Mouse (Mus musculus) small intestine, adult 2 months (tissue): ENCODE results near the gene Ciao1. TPM values are rescaled to one million over a fixed set of nuclear protein-coding genes. Genes with fewer than 3 reads are reported as not detected.

Experiments used
- H3K27ac ChIP-seq: fragments of 200-500 bp; 2 replicates; pipeline ENCODE4 v1.5.1; 2012; ENCODE audit warnings: low read depth, low read length, control low read depth, inconsistent platforms; ENCODE audit not compliant: insufficient read depth
- H3K27me3 ChIP-seq: fragments of 200-500 bp; 2 replicates; pipeline ENCODE4 v1.6.1; 2012; ENCODE audit warnings: mild to moderate bottlenecking, moderate library complexity, low read length, inconsistent platforms; ENCODE audit not compliant: control insufficient read depth, insufficient read depth
- H3K36me3 ChIP-seq: fragments of 200-500 bp; 2 replicates; pipeline ENCODE4 v1.6.1; 2012; ENCODE audit warnings: mild to moderate bottlenecking, low read length, control low read depth, inconsistent platforms; ENCODE audit not compliant: control insufficient read depth, insufficient read depth
- H3K4me1 ChIP-seq: fragments of 200-500 bp; 2 replicates; pipeline ENCODE4 v1.6.1; 2012; ENCODE audit warnings: low read length, inconsistent platforms, mixed read lengths; ENCODE audit not compliant: control insufficient read depth, insufficient read depth, insufficient read length
- H3K4me3 ChIP-seq: fragments of 200-500 bp; 2 replicates; pipeline ENCODE4 v1.5.1; 2012; ENCODE audit warnings: low read depth, mild to moderate bottlenecking, control low read depth, inconsistent platforms, low read length, moderate library complexity
- CTCF ChIP-seq: fragments of 200-500 bp; IDR thresholded peaks from 2 replicates; pipeline ENCODE4 v1.5.1; 2012; ENCODE audit warnings: low read depth, mild to moderate bottlenecking, control low read depth, inconsistent platforms, low read length, moderate library complexity, mixed read lengths; ENCODE audit not compliant: insufficient replicate concordance, insufficient read length; ENCODE audit errors: extremely low read depth
- POLR2A ChIP-seq: fragments of 200-500 bp; IDR thresholded peaks from 2 replicates; pipeline ENCODE4 v1.6.1; 2012; ENCODE audit warnings: low read depth, mild to moderate bottlenecking, control low read depth, inconsistent platforms, low read length, moderate library complexity
- WGBS: fragments of 180-500 bp; shearing (Covaris S2); methylation state at CpG from one replicate; pipeline ENCODE4 v1.1.7; 2018; 5-methylcytosine and 5-hydroxymethylcytosine counted together
- polyA plus RNA-seq: library from polyadenylated mRNA; depleted of rRNA; stranded (reverse); fragments of >200 nt; gene quantifications from 2 replicates; pipeline ENCODE4 v1.2.3, GENCODE M21; 2012

Gene Ciao1
- polyA plus RNA-seq, 1 experiment: 35.1 TPM

DNA sequence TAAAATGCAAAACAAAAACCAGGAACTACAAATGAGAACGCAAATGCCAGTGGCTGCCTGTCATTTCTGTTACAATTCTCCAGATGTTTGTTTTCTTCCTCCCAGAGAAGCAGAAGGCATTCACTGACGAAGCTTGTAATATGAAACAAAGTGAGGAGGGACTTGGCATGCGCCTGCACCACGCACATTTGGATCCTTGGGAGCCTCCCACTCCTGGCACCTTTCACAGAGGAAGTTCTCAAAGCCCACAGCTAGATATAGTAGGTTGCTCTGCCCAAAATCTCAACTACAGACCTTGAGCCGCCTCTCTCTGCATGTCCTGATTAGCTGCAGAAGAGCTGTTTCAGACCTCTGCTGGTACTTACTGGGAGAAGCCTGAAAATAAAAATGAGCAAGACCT, 11.7 kb upstream of the Ciao1 start:
- Histone ChIP-seq H3K4me3 (no peak overlapping the region), H3K4me1 (no peaks in the 10 kb centered on the region), H3K27me3 (no peaks in the 10 kb centered on the region), H3K27ac (no peak overlapping the region), H3K36me3 (peaks cover 39% of the 10 kb centered on the region)
- WGBS: 76% methylated on average over 5 of the region's 5 CpGs
- TF ChIP-seq POLR2A: no peak
- no peak for TF ChIP-seq CTCF

DNA sequence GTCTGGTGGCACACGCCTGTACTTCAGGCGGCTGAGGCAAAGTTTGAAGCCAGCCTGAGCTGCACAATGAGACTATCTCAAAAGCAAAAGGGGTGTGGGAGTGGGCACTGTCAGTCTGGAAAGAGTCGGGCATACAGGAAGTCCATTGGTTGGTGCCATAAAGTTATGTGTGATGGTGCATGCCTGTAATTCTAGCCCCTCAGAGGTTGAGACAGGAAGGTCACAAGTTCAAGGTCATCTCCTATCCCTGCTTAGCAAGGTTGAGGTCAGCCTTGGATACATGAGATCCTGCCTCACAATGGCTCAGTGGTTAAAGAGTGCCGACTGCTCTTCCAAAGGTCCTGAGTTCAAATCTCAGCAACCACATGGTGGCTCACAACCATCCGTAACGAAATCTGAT, 7.7 kb upstream of the Ciao1 start:
- peaks cover 43% of the 10 kb centered on the region for H3K36me3 ChIP-seq
- H3K4me3 ChIP-seq: no peak overlapping the region
- no peak overlapping the region for H3K27ac ChIP-seq
- no peaks in the 10 kb centered on the region for H3K27me3 ChIP-seq
- 82% methylated on average over 6 of the region's 6 CpGs for WGBS
- peaks cover 3% of the 10 kb centered on the region for H3K4me1 ChIP-seq
- TF ChIP-seq CTCF (no peak), POLR2A (no peak)

DNA sequence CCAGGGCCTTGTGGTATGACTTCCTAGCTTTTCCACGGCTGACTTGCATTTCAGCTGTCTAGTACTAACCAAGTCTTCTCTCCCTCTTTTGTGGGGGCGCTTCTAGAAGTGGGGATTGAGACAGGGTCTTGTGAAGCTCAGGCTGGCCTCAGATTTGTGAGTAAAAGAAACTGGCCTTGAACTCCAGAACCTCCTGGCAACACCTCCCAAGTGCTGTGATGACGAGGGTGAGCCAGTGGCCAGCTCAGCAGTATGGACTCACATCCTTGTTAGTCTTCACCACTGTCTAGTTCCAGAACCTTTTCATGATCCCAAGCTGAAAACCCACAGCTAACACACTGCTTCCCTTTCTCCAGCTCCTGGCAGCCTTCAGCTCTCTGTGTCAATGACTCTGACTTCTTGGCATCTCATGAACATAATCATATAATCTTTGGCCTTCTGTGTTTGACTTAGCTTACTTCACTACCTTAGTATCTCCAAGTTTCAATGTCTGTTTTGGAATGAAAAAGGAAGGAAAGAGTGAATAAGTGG, 7.1 kb upstream of the Ciao1 start:
- H3K4me1 ChIP-seq: peaks cover 3% of the 10 kb centered on the region
- TF ChIP-seq POLR2A (no peak), CTCF (no peak)
- no peak overlapping the region for H3K27ac ChIP-seq
- H3K4me3 ChIP-seq: no peak overlapping the region
- 91% methylated on average over 3 of the region's 3 CpGs for WGBS
- H3K36me3 ChIP-seq: peaks cover 41% of the 10 kb centered on the region
- H3K27me3 ChIP-seq: no peaks in the 10 kb centered on the region

DNA sequence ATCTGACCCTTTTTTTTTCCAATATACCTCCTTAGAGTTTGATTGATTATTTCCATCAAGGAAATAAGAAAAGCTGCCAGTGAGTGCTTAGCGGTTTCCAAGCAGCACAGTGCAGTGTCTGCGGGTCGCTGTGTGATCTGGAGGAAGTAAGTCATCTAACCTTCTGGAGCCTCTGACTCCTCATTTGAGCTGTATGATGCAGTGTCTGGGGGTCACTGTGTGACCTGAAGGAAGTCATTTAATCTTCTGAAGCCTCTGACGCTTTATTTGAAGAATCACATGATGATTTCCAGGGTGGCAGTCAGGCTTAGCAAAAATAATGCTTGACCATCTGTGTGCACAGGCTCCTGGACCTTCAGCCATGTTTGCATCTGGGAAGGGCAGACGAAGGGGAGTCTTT, 5.2 kb upstream of the Ciao1 start:
- no peak for TF ChIP-seq POLR2A
- TF ChIP-seq CTCF: no peak
- peaks cover 3% of the 10 kb centered on the region for H3K4me1 ChIP-seq
- no peak overlapping the region for H3K27ac ChIP-seq
- no peak overlapping the region for H3K4me3 ChIP-seq
- peaks cover 24% of the 10 kb centered on the region for H3K36me3 ChIP-seq
- H3K27me3 ChIP-seq: no peaks in the 10 kb centered on the region
- WGBS: 70% methylated on average over 5 of the region's 5 CpGs

DNA sequence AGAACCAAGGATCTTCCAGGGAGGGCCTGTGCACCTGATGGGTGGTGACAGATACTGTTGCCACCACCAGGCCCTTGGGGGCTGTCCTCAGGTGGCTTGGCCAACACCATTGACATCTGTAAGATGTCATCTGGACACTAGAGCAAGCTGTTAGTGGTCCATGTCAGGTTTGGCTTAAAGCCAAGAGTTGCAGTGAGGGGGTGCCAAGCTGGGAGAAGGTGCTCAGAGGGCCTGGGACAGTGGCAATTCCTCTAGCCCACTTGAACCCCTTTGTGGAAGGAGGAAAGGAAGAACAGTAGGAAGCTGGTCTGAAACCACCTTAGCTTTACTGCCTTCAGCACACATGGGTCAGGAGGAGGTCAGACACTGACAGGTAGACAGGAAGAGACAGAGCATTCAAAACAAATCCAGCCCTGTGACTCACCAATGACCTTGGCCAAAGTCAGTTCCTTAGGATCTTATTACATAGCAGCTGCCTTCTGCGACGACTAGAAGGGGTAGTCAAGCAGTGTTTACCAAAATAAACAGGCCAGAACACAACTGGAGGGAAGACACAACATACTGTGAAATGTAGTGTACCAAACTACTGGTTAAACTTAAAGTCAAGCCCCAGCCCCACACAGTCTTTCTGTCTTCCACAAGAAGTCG, 4.4 kb upstream of the Ciao1 start:
- no peaks in the 10 kb centered on the region for H3K27me3 ChIP-seq
- WGBS: 46% methylated on average over 3 of the region's 3 CpGs
- H3K4me1 ChIP-seq: peaks cover 4% of the 10 kb centered on the region
- no peak overlapping the region for H3K4me3 ChIP-seq
- no peak for TF ChIP-seq POLR2A
- TF ChIP-seq CTCF: no peak
- H3K27ac ChIP-seq: no peak overlapping the region
- peaks cover 16% of the 10 kb centered on the region for H3K36me3 ChIP-seq

DNA sequence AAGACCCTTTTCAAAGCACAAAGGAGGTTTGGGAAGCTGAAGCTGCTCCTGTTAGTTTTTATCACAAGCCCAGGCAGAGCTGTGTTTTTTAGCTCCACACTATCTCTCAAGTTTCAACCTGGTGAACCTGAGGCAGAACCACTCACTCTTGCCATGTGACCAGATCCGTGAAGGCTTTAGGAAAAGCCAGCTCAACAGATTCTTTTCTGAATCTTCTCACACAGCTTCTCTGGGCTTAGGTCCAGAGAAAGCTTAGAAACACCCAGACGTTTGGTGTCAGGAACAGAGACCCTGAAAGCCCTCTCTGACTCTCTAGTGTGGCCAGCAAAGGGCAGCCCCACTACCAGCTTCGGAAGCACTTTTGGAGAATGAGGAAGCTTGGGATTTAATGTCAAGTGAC, 3.8 kb upstream of the Ciao1 start:
- WGBS: 66% methylated on average over 3 of the region's 3 CpGs
- Histone ChIP-seq H3K4me1 (peaks cover 7% of the 10 kb centered on the region), H3K27ac (no peak overlapping the region), H3K36me3 (peaks cover 11% of the 10 kb centered on the region), H3K27me3 (no peaks in the 10 kb centered on the region), H3K4me3 (no peak overlapping the region)
- TF ChIP-seq CTCF: no peak
- TF ChIP-seq POLR2A: no peak

DNA sequence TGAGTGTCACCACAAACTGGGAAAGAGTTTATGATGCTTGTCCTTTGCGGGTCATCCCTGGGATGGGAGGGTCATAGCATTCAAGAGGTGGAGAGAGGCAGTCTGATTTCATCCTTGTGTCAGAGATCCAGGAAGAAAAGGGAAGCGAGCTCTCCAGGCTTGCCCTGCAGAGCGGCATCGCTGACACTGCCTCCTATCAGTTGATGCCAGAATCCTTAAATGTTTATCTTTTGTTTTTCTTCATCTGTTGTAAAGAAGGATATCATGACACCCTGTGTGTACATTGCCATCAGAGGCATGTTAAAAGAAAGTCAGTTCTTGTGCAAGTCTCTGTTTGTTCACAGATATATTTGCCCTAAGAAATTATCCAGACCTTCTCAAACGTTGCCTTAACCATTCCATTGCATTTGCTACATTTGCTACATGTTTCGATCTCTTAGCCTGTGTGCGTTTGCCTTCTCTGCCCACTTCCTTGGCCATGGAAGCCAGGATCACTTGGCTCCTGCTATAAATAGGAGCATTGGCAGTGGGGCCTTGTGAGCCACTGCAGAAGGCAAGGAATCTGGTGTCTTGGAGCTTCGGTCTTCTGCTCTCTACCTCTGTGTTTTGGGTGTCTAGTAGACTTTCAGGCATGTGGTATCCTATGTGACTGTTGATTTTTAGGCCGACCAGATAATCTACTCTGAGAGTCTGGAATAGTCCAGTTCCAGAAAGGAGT, 2.8 kb upstream of the Ciao1 start:
- 87% methylated on average over 9 of the region's 9 CpGs for WGBS
- peaks cover 11% of the 10 kb centered on the region for H3K4me1 ChIP-seq
- TF ChIP-seq CTCF (no peak), POLR2A (no peak)
- H3K4me3 ChIP-seq: no peak overlapping the region
- H3K36me3 ChIP-seq: peaks cover 8% of the 10 kb centered on the region
- no peak overlapping the region for H3K27ac ChIP-seq
- H3K27me3 ChIP-seq: no peaks in the 10 kb centered on the region
